Mouse (Mus musculus): ENCODE results near the gene Abcg1. TPM values are rescaled to one million over a fixed set of nuclear protein-coding genes. Genes with fewer than 3 reads are reported as not detected.
A peak's percentile ranks its signal among the peaks of the same experiment; 100 is the strongest.

Gene Abcg1
- total RNA-seq, 2 experiments from 2014 or later: 61.4 to 65.9 TPM

GRCm38 (mm10) chr17:31073273-31074052 is 16.0 kb downstream of the Abcg1 start:
- DNase-seq (ENCODE audit: low spot score in 2 of 2): peak; percentile 84 to 85
- intact Hi-C loops (cut with DNase I): no loop called here

DNA sequence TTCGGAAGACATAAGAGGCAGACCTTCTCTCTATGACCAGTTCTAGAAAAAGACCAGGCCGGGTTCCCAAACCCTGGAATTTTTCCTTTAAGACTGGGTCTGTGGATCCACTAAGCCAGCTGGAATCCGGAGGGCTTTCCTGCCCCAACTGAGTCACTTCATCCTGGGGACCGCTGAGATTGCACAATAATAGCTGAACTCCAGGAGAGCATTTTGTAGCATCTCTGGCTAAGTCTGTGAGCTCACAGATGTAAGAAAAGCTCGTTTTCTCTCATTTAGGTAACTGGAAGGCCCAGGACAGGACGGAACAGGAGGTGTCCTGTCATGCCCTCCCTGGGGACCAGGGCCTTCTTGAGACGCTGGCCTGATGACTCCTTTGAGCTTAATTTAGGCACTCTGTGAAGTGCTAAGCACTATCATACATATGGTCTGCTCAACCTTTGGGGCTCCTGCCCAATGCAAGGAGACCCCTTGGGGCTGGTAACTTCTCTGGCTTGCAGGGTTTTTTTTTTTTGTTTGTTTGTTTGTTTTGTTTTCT is 16.6 kb downstream of the Abcg1 start:
- DNase-seq (ENCODE audit: low spot score in 2 of 2): peak in 1 of 2 experiments; percentile 30
- intact Hi-C loops (cut with DNase I): no loop called here

DNA sequence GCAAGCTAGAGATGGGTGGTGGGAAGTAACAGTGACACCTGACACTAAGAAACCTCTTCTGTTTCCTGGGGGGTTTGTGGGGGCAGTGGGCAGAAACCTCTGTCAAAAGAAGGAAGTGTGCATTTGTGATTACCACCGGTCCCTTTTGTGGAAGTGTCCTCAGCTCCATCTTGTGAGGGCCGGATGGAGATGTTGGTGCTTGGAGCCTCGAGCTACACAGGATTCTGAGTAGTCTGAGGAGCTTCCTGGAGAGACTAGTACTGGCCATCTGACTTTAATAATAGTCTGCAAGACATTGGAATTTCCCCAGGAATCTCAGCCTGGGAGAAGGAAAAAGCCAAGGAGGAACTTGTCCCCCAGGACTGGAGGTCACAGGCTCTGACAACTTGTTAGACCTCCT is 17.2 kb downstream of the Abcg1 start:
- no peak for DNase-seq (ENCODE audit: low spot score in 2 of 2)
- intact Hi-C loops (cut with DNase I): no loop called here

DNA sequence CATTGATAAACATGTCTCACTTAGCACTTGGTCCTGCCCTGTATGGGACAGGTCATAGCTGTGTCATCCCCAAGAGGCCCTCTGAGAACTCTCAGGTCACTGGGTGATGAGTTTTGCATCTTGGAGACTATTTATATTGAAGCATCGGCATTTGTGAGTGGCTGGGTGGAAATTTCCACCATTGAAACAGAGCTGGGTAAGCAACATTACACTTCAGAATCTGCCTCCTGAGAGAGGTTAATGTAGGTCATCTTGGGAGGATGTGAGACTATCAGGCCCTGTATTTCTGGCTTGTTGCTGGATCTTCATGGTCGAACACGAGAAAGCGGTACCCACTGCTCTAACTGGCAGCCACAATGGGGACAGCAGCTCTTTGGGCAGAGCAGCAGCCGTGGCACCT is 18.0 kb downstream of the Abcg1 start:
- DNase-seq (ENCODE audit: low spot score in 2 of 2): no peak
- intact Hi-C loops (cut with DNase I): no loop called here

DNA sequence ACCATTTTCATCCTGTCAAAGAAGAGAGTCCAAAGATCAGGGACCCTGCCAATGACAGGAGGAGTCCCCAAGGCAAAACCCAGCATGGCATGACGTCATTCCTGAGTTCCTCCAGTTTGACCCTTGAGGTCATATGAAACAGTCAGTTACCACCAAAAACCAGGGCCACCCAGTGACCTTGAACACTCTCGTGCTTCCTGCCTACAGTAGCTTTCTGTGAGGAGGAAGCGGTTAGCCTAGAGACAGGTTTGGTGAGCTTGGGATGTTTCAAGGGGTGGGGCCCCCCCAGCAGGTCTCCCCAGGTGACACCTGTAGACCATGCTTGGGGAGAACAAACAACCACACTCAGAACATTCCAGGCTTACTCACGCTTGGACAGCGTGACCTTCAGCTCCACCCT is 20.1 kb downstream of the Abcg1 start:
- intact Hi-C loops (cut with DNase I): no loop called here
- DNase-seq (ENCODE audit: low spot score in 2 of 2): no peak

- no peak for DNase-seq (ENCODE audit: low spot score in 2 of 2)
- intact Hi-C loops (cut with DNase I): no loop called here
Observed at GRCm38 (mm10) chr17:31078581-31078980, 21.1 kb downstream of the Abcg1 start.

DNA sequence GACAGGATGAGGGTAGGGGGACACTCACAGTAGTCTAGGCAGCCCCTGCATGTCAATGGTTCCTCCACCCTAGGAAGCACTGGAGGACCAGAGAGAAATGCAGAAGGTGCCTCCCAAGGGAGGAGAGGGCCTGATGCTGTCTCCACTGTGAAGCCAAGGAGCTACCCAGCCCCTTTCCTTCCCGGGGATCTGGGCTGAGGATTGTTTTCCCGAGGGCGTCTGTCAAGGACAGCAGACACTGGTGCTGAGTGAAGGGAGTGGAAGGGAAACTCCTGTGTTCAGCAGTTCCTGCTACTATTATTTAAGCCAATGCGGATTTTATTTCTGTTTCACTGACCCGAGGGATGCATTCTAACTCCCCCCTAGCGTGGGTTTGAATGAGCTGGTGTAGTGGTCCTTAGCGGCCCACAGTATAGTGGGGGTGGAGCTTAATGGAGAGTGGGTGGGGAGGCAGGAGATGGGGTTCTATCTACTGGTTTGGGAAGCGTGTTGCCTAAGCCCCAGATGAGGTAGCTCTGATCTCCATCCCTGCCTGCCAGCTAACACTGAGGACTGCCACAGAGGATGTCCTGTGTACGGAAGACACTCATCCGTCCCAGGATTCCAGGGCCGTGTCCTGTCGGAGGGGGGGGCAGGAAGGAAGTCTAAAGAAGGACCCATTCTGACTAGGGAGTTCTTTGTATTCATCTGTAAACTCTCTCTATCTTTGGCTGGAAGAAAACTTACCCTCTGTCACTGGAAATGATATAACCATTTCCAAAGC is 21.8 kb downstream of the Abcg1 start:
- intact Hi-C loops (cut with DNase I): no loop called here
- no peak for DNase-seq (ENCODE audit: low spot score in 2 of 2)

DNA sequence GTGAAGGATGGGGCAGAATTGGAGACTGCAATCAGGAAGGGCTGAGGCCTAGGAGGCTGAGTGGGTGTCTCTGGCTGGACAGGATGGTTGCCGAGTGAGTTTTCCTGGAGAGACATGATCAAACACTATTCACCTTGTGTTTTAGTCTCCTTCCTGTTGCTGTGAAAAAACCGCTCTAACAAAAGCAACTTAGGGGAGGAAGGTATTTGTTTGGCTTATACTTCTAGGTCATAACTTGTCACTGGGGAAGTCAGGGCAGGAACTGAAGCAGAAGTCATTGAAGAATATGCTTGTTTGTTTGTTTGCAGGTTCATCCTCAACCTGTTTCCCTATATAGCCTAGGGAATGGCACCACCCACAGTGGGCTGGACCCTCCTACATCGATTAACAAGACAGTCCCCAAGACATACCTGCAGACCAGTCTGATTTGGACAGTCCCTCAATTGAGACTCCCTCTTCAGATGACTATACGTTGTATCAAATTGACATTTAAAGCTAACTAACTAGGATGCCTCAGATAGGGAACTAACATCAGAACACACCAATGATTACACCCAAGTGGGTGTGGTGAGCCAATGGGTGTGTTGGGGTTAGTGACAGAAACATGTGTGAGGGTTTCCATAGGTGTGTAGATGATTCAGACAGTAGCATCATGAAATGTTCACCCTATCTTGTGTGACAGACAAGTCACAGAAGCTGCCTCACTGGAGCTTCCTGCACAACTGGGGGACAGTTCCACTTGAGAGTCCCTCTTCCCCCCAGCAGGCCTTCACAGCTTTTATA is 25.0 kb downstream of the Abcg1 start:
- no peak for DNase-seq (ENCODE audit: low spot score in 2 of 2)
- intact Hi-C loops (cut with DNase I): no loop called here

DNA sequence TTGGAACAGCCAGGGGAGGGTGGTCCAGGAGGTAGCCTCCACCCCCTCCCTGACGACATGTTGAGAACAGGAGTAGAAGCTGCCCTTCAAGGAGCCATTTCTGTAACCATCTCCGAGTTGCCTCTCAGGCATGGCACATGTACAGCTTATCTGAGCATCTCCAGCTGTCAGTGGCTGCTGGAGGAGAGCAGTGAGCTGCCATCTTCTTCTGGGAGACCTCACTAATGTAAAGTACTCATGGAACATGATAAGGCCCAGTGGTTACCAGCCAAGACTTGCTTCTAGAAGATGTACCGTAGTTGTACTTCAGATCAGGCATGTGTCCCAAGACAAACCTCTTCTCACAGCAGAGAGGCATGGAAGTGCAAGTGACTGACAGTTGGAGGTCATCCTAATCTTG is 28.0 kb downstream of the Abcg1 start:
- intact Hi-C loops (cut with DNase I): no loop called here
- no peak for DNase-seq (ENCODE audit: low spot score in 2 of 2)

DNA sequence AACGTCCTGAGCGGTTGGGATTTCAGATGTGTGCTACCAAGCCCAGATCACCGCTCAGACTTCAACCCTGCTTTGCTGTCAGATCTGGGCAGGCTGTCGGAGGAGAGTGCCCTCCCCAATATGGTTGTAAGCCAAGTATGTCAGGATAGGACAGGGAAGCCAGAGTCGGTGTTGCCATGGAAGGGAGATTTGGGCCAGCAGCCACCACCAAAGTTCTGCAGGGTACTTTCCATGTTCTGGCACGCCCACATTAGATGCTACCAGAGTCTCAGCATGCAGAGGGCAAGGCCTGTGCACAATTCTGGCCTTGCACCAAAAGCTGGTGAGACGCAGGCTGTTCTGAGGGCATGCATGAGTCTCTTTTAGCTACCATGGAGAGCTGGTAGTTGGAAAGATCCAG is 28.7 kb downstream of the Abcg1 start:
- intact Hi-C loops (cut with DNase I): no loop called here
- no peak for DNase-seq (ENCODE audit: low spot score in 2 of 2)

DNA sequence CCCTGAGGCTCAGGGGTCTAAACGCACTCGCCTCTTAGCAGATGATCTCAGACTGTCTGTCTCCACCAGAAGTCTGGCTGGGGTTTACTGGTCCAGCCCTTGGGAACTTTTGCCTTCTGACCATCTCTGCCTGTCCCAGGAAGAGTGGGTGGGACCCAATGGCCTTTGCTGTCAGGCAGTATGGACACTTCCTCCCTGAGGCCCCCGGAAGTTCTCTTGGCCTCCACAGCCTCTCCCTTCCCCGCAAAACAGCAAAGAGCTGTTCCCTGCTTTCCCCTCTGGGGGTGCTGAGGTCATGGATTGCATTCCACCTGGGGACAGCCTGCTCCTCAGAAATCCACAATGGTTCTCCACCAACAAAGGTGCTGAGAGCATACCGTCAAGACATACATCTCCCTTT is 31.2 kb downstream of the Abcg1 start:
- no peak for DNase-seq (ENCODE audit: low spot score in 2 of 2)
- intact Hi-C loops (cut with DNase I): no loop called here

- intact Hi-C loops (cut with DNase I): no loop called here
Observed at GRCm38 (mm10) chr17:31089848-31090247, 32.4 kb downstream of the Abcg1 start.

DNA sequence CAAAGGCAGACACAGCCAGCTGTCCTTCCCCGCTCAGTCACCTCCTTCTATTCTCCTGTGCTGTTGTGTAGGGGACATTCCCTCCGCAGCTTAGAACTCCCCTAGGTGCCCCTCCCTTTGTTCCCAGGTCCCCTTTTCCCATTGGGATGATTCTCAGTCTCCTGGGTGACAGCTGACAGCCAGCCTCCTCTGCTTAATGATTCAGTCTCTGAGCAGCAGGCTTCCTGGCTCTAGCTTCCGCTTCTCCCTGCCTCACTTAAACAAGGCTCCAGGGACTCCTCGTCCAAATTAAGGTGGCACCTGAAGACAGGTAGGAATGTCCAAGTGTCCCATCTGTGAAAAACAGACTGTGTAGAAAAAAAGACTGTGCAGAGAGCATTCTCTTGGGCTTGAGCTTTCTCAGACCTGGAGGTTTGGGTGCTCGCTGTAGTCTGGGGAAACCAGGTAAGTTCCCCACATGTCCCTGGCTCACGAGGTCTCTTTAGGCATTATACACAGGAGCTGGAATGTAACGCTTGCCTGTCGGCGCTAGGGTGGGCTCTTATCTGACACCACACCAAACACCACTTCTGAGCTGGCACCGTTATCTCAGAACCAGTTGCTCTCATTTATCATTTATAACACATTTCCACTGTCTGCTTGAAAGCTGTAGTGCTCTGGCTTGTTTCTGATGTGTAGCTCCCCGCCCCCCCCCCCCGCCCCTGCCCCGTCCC is 33.7 kb downstream of the Abcg1 start:
- intact Hi-C loops (cut with DNase I): no loop called here
- no peak for DNase-seq (ENCODE audit: low spot score in 2 of 2)

More at GRCm38 (mm10) chr17:31089848-31090247, 32.4 kb downstream of the Abcg1 start:
- no peak for DNase-seq (ENCODE audit: low spot score in 2 of 2)

DNA sequence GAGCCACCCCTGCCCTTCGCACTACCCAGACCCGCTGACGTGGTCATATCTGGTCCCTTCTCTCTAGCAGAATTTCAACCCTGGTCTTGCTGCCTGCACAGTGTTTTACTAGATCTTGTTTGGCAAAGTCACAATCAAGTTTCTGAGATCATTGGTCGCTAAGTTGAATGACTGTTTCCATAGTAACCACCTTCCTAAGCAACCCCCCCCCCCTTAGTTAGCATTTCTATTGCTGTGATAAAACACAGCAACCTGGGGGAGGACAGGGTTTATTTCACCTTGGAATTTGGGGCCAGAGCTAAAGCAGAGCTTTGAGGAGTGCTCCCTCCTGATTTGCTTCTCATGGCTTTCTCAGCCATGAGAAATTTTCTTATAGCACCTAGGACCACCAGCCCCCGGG is 37.3 kb downstream of the Abcg1 start:
- no peak for DNase-seq (ENCODE audit: low spot score in 2 of 2)
- intact Hi-C loops (cut with DNase I): no loop called here

DNA sequence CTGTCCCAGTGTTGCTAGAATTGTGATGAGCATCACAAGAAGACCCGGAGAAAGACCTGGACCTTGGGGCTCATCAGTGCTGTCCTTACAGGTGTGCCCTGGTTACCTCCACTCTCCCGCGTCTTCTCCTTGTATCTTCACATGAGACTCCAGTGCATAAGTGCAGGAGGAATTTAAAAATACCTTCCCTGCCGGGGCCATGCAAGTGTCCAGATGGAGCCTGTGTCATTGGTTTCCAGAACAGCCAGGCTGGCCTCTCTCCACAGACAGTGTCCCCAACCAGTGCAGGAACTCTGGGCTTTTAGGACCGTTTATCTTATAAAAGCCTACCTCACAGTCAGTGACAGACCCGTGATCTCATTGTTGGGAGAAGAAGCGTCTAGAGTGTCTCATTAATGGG is 38.1 kb downstream of the Abcg1 start:
- intact Hi-C loops (cut with DNase I): no loop called here
- no peak for DNase-seq (ENCODE audit: low spot score in 2 of 2)

GRCm38 (mm10) chr17:31096893-31097292 is 39.4 kb downstream of the Abcg1 start:
- intact Hi-C loops (cut with DNase I): no loop called here
- DNase-seq (ENCODE audit: low spot score in 2 of 2): no peak

DNA sequence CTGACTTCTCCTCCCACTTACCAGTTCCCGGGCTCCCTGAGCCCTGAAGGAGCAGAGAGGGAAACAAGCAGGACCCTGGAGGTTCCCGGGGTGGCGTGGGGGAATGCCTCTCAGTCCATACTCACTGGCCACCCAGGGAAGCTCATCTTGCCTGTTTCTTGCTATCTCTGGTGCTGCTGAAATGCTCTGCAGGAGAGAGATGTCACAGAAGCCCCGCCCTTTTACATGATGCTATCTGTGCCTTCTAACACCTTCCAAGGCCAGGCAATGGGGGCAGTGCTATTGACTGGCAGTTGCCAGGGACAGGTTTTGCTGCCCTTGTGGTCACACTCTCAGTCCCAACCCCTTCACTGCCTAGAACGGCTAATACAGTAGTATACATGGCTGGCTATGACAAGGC is 41.3 kb downstream of the Abcg1 start:
- no peak for DNase-seq (ENCODE audit: low spot score in 2 of 2)
- intact Hi-C loops (cut with DNase I): no loop called here

DNA sequence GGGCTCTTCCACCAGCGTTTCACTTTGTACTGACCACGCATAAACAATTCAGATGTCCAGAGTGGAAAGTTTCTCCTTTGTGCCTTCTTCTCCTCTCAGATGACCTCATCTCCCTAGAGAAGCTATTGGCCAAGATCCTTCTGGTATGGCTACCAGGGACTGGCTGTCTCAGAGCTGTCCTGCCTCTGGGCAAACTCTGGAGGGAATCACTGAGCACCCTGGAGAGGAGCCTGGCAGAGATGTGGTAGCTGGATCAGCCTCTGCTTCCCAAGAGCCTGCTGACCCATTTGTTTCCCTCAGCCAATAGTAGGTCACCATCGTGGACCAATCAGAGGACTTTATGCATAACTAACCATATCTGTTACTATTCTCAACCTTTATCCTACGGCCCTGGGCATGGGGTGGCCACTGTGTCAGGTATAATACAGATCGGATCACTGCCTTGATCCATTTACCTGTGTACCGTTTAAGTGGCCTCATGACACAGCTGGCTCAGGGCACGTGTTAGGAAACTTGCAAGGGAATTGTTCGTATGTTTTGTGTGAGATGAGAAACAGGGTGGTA is 45.6 kb downstream of the Abcg1 start:
- DNase-seq (ENCODE audit: low spot score in 2 of 2): no peak
- intact Hi-C loops (cut with DNase I): no loop called here

DNA sequence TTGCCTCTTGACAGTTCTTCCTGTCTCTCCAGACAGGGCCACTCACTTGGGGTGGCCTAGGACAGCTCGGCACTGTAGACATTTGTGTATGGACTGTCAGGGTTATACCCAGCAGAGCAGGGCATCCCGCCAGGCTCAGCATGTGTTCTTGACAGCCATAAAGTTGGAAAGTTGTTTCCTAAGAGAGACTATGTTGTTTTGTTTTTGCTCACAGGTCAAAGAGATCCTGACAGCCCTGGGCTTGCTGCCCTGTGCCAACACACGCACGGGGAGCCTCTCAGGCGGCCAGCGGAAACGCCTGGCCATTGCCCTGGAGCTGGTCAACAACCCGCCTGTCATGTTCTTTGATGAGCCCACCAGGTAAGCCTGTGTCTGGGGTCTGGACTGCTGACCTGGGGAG is 46.3 kb downstream of the Abcg1 start:
- intact Hi-C loops (cut with DNase I): no loop called here
- DNase-seq (ENCODE audit: low spot score in 2 of 2): no peak
